Mouse (Mus musculus) heart, postnatal 36 days (tissue): ENCODE data around the gene Kazald1. TPM values are rescaled to one million over a fixed set of nuclear protein-coding genes. Genes with fewer than 3 reads are reported as not detected.
A peak's percentile ranks its signal among the peaks of the same experiment; 100 is the strongest.
"Not testable (repeated sequence)": the region's sequence is repeated elsewhere in the genome, so short reads cannot be mapped to it uniquely, and the experiment has no call there.

ENCODE experiments used
- DNase-seq, 2 experiments: peaks; one replicate each; pipeline ENCODE4 v3.0.0; 2021 to 2022
- intact Hi-C: fragments of 180-260 bp; cut with DNase I; formaldehyde crosslinking; loops from one replicate; pipeline ENCODE4 v1.15.1; 2025
- total RNA-seq, 2 experiments: library from RNA; stranded (reverse); gene quantifications; 2 replicates each; pipeline ENCODE4 v1.2.3; 2021

Gene Kazald1
- total RNA-seq = 1 to 10 TPM; 4.6 to 4.8 TPM

- DNase-seq = peak; percentile 99
- intact Hi-C loops = loop anchor here (2.0 to 5.0 kb wide), 3 partner anchors 16 to 86 kb away; no protein-coding TSS in a partner anchor
Measured at GRCm38 (mm10) chr19:45074580-45075322, at the start of gene Kazald1. TSS of gene Kazald1 (plus strand) at chr19:45075241.

- intact Hi-C loops = no loop called here
- no peak for DNase-seq
Measured at GRCm38 (mm10) chr19:45025937-45026568, 49.0 kb upstream of the Kazald1 start.

- intact Hi-C loops = no loop called here
- peak; percentile 42 to 43 for DNase-seq
Measured at GRCm38 (mm10) chr19:45026958-45027670, 47.9 kb upstream of the Kazald1 start.

GRCm38 (mm10) chr19:45027848-45028247 lies 47.2 kb upstream of the Kazald1 start:
- intact Hi-C loops = no loop called here
- peak; percentile 24 to 27 for DNase-seq

GRCm38 (mm10) chr19:45028746-45029145 lies 46.3 kb upstream of the Kazald1 start:
- DNase-seq = no peak
- intact Hi-C loops = no loop called here

GRCm38 (mm10) chr19:45029571-45029970 lies 45.5 kb upstream of the Kazald1 start:
- no peak for DNase-seq
- intact Hi-C loops = no loop called here

- intact Hi-C loops = loop anchor here (10.0 kb wide), 1 partner anchor 445 kb away; no protein-coding TSS in a partner anchor
- DNase-seq = peak; percentile 69 to 75
Measured at GRCm38 (mm10) chr19:45030111-45030510, 44.9 kb upstream of the Kazald1 start.

- DNase-seq = peak; percentile 80 to 83
- intact Hi-C loops = loop anchor here (1.0 to 10.0 kb wide), 2 partner anchors 19 to 446 kb away; no protein-coding TSS in a partner anchor
Measured at GRCm38 (mm10) chr19:45030746-45031693, 44.0 kb upstream of the Kazald1 start.

- intact Hi-C loops = loop anchor here (1.0 to 10.0 kb wide), 3 partner anchors 19 to 447 kb away; partner anchors contain the start of gene Sema4g
- DNase-seq = peak; percentile 79 to 83
Measured at GRCm38 (mm10) chr19:45031780-45032179, 43.3 kb upstream of the Kazald1 start.

GRCm38 (mm10) chr19:45032570-45033332 lies 42.3 kb upstream of the Kazald1 start:
- intact Hi-C loops = loop anchor here (1.0 to 10.0 kb wide), 2 partner anchors 43 to 448 kb away; partner anchors contain the start of gene Sema4g
- peak; percentile 27 to 31 for DNase-seq

- peak; percentile 54 to 71 for DNase-seq
- intact Hi-C loops = loop anchor here (10.0 kb wide), 1 partner anchor 452 kb away; no protein-coding TSS in a partner anchor
Measured at GRCm38 (mm10) chr19:45036867-45037266, 38.2 kb upstream of the Kazald1 start.

- DNase-seq = not testable (repeated sequence)
- intact Hi-C loops = loop anchor here (10.0 kb wide), 1 partner anchor 453 kb away; no protein-coding TSS in a partner anchor
Measured at GRCm38 (mm10) chr19:45038198-45038597, 36.8 kb upstream of the Kazald1 start.

GRCm38 (mm10) chr19:45040214-45040613 lies 34.8 kb upstream of the Kazald1 start:
- intact Hi-C loops = no loop called here
- DNase-seq = no peak

GRCm38 (mm10) chr19:45044389-45044927 lies 30.6 kb upstream of the Kazald1 start:
- DNase-seq = no peak
- intact Hi-C loops = no loop called here

GRCm38 (mm10) chr19:45045236-45045635 lies 29.8 kb upstream of the Kazald1 start:
- intact Hi-C loops = no loop called here
- DNase-seq = no peak

- no peak for DNase-seq
- intact Hi-C loops = no loop called here
Measured at GRCm38 (mm10) chr19:45045651-45046050, 29.4 kb upstream of the Kazald1 start, which contains the start of gene Pdzd7. TSS of gene Pdzd7 (minus strand) at chr19:45045717.

- peak; percentile 80 to 83 for DNase-seq
- intact Hi-C loops = no loop called here
Measured at GRCm38 (mm10) chr19:45046523-45047321, 28.3 kb upstream of the Kazald1 start.
